Mouse (Mus musculus) ES-E14 (cell line): ENCODE data around the gene Tns1.

ENCODE experiments used
- HCFC1 ChIP-seq: IDR thresholded peaks from 2 replicates; pipeline ENCODE4 v1.6.1; 2012; ENCODE audit warnings: low read length, inconsistent platforms, borderline replicate concordance; ENCODE audit not compliant: insufficient read depth
- MAFK ChIP-seq: IDR thresholded peaks from 2 replicates; pipeline ENCODE4 v1.6.1; 2014; ENCODE audit warnings: mild to moderate bottlenecking, low read depth, low read length, inconsistent platforms; ENCODE audit not compliant: insufficient read depth

GRCm38 (mm10) chr1:74092242-74092641 lies 32.0 kb downstream of the Tns1 start:
- TF ChIP-seq HCFC1 (no peak), MAFK (no peak)
